8 mouse cellular contexts compared by ENCODE assay signal in the genomic region with DNA sequence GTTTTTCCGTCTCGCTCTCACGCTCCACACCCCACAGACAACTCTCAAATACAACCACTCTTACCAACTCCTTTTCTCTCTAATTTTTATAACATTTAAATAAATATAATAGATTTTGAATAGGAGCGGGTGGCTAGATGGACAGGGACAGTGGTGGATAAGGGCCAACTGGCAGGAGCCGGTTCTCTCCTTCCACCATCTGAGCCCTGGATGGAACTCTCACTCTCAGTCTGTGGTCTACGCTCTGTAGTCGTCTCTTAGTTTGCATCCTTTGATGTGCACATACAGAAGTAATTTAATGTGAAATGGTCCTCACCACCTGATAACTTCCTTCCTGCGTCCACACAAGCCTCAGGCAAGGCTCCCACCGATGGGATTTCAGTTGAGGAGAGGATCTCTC. TPM values are rescaled to one million over a fixed set of nuclear protein-coding genes. Genes with fewer than 3 reads are reported as not detected.
DNase-seq lines count a peak whose midpoint lies in the region; ATAC-seq lines count a peak whose summit lies in the region.

No protein-coding gene starts in this region.

- peak; percentile 39; the same call in 1 of the 2 replicates for ATAC-seq in kidney, embryonic 16.5 days (ENCODE audit: low FRiP score, low TSS enrichment)
- no peak for ATAC-seq in embryonic facial prominence, embryonic 11.5 days (replicated peaks; ENCODE audit: insufficient number of reproducible peaks, low FRiP score, low TSS enrichment, low read depth)
- 0 out of 2 replicates have a peak, but pooled peaks have one; percentile 36 for ATAC-seq in neural tube, embryonic 14.5 days (ENCODE audit: low read depth)

- 0 out of 2 replicates have a peak overlapping the region, but pooled peaks have one; percentile 45 for H3K9ac ChIP-seq in kidney, embryonic 16.5 days (replicated peaks; ENCODE audit: low read length)
- H3K9ac ChIP-seq in embryonic facial prominence, embryonic 11.5 days (replicated peaks; ENCODE audit: low read length): peak overlapping the region; percentile 76
- no peak overlapping the region for H3K9ac ChIP-seq in neural tube, embryonic 14.5 days (replicated peaks; ENCODE audit: low read depth, low read length)

- H3K9me3 ChIP-seq in kidney, embryonic 16.5 days (ENCODE audit: low read length): peaks cover 3% of the 10 kb centered on the region; the same call in 1 of the 2 replicates
- no peaks in the 10 kb centered on the region for H3K9me3 ChIP-seq in embryonic facial prominence, embryonic 11.5 days (replicated peaks; ENCODE audit: control insufficient read depth, low read length)
- H3K9me3 ChIP-seq in neural tube, embryonic 14.5 days (ENCODE audit: control insufficient read depth, low read length): no peaks in the 10 kb centered on the region

- no peak for DNase-seq in kidney, postnatal 4 days
- DNase-seq in embryonic facial prominence, embryonic 11.5 days (ENCODE audit: low spot score): peak; percentile 46
- DNase-seq in induced T-regulatory cell, adult 2 months (ENCODE audit: low read depth): peak; percentile 30
- DNase-seq in T-cell, adult 2 months (ENCODE audit: low spot score): no peak
- DNase-seq in thymus, postnatal 25 days: no peak
- DNase-seq in cerebellum, adult 11-12 months: no peak

- peak overlapping the region; percentile 50 for H3K4me3 ChIP-seq in kidney, embryonic 16.5 days (ENCODE audit: low read length)
- H3K4me3 ChIP-seq in embryonic facial prominence, embryonic 11.5 days (ENCODE audit: low read depth, low read length): peak overlapping the region; percentile 54
- H3K4me3 ChIP-seq in neural tube, embryonic 14.5 days (ENCODE audit: low read depth, low read length): peak overlapping the region; percentile 47

- H3K27me3 ChIP-seq in kidney, embryonic 16.5 days (ENCODE audit: insufficient read depth, low read length): peaks cover 27% of the 10 kb centered on the region
- no peaks in the 10 kb centered on the region for H3K27me3 ChIP-seq in embryonic facial prominence, embryonic 11.5 days (ENCODE audit: control insufficient read depth, insufficient read depth, low read length)
- H3K27me3 ChIP-seq in neural tube, embryonic 14.5 days (ENCODE audit: control insufficient read depth, insufficient read depth, low read length): no peaks in the 10 kb centered on the region

- peak overlapping the region; percentile 89 for H3K4me2 ChIP-seq in kidney, embryonic 16.5 days (replicated peaks; ENCODE audit: low read depth, low read length)
- peak overlapping the region; percentile 94 for H3K4me2 ChIP-seq in embryonic facial prominence, embryonic 11.5 days (ENCODE audit: low read depth, low read length)
- peak overlapping the region; percentile 98 for H3K4me2 ChIP-seq in neural tube, embryonic 14.5 days (ENCODE audit: low read depth, low read length)

- WGBS in kidney, embryonic 16.5 days: 14% methylated on average over 9 of the region's 9 CpGs
- 7% methylated on average over 9 of the region's 9 CpGs for WGBS in embryonic facial prominence, embryonic 11.5 days
- 13% methylated on average over 9 of the region's 9 CpGs for WGBS in neural tube, embryonic 14.5 days

- H3K4me1 ChIP-seq in kidney, embryonic 16.5 days (ENCODE audit: insufficient read depth, low read length): peaks cover 10% of the 10 kb centered on the region
- no peaks in the 10 kb centered on the region; the same call in 1 of the 2 replicates for H3K4me1 ChIP-seq in embryonic facial prominence, embryonic 11.5 days (ENCODE audit: control insufficient read depth, insufficient read depth, low read length)
- H3K4me1 ChIP-seq in neural tube, embryonic 14.5 days (ENCODE audit: control insufficient read depth, insufficient read depth, low read length): peaks cover 5% of the 10 kb centered on the region; the same call in 1 of the 2 replicates

- H3K27ac ChIP-seq in kidney, embryonic 16.5 days (ENCODE audit: low read length): no peak overlapping the region
- H3K27ac ChIP-seq in embryonic facial prominence, embryonic 11.5 days (replicated peaks; ENCODE audit: low read depth, low read length): no peak overlapping the region
- H3K27ac ChIP-seq in neural tube, embryonic 14.5 days (ENCODE audit: low read depth, low read length): no peak overlapping the region

- no peaks in the 10 kb centered on the region for H3K36me3 ChIP-seq in kidney, embryonic 16.5 days (ENCODE audit: insufficient read depth, low read length)
- H3K36me3 ChIP-seq in embryonic facial prominence, embryonic 11.5 days (replicated peaks; ENCODE audit: control insufficient read depth, insufficient read depth, low read depth, low read length): no peaks in the 10 kb centered on the region
- no peaks in the 10 kb centered on the region for H3K36me3 ChIP-seq in neural tube, embryonic 14.5 days (ENCODE audit: control insufficient read depth, insufficient read depth, low read length)

RNA-seq across cellular contexts. Expression of a gene that starts 0.3 kb away (rescaled TPM):
- polyA plus RNA-seq in kidney, embryonic 16.5 days (2015; fragmentation: Nextera tagmentation; extraction: Ambion mirVana): 7.1 and 9.2 TPM in 2 replicates
- polyA plus RNA-seq in embryonic facial prominence, embryonic 11.5 days (2014; fragmentation: Nextera tagmentation; extraction: Ambion mirVana): 88.0 and 89.1 TPM in 2 replicates
- 111 and 119 TPM in 2 replicates for polyA plus RNA-seq in neural tube, embryonic 14.5 days (2014; fragmentation: Nextera tagmentation; extraction: Ambion mirVana)

RNA-seq across cellular contexts. Expression of a gene that starts 39.2 kb away (rescaled TPM):
- polyA plus RNA-seq in kidney, embryonic 16.5 days (2015; fragmentation: Nextera tagmentation; extraction: Ambion mirVana): 1.2 and 1.8 TPM in 2 replicates
- 1.8 and 2.0 TPM in 2 replicates for polyA plus RNA-seq in embryonic facial prominence, embryonic 11.5 days (2014; fragmentation: Nextera tagmentation; extraction: Ambion mirVana)
- polyA plus RNA-seq in neural tube, embryonic 14.5 days (2014; fragmentation: Nextera tagmentation; extraction: Ambion mirVana): 0.37 and 0.80 TPM in 2 replicates

Comparison
In these comparisons a context has a peak if more than half of its experiments do, and no peak if none do; other contexts are left out.
1. DNase-seq: peak in embryonic facial prominence, embryonic 11.5 days (single experiment) and induced T-regulatory cell, adult 2 months (single experiment); none in kidney, postnatal 4 days (0 of 2), T-cell, adult 2 months (single experiment), thymus, postnatal 25 days (single experiment) and cerebellum, adult 11-12 months (single experiment).
2. Peak in every context shown above with its lines, with median percentiles within 50 percentile points of each other: H3K4me2 ChIP-seq and H3K4me3 ChIP-seq.